Comparison of ENCODE assay signal across 9 mouse cellular contexts in genomic region chr5:104859045-104859961, GRCm38 (mm10). TPM values are rescaled to one million over a fixed set of nuclear protein-coding genes. Genes with fewer than 3 reads are reported as not detected.
DNase-seq lines count a peak whose midpoint lies in the region; ATAC-seq and TF ChIP-seq lines count a peak whose summit lies in the region.
"Not testable (repeated sequence)": the region's sequence is repeated elsewhere in the genome, so short reads cannot be mapped to it uniquely, and the experiment has no call there.
"Had no signal": no experiment of that assay in that cellular context is flagged by ENCODE, and none has a peak within 500 bp of the region (broad histone marks: within the 10 kb centered on the region; RNA-seq: fewer than 3 reads in every experiment).

No protein-coding gene starts in this region.

- not testable (repeated sequence) for H3K27me3 ChIP-seq in E14TG2a.4 (ENCODE audit: insufficient read depth, low read length); embryonic facial prominence, embryonic 11.5 days (ENCODE audit: control insufficient read depth, insufficient read depth, low read length); hindbrain, embryonic 12.5 days; kidney, postnatal 0 days (ENCODE audit: insufficient read depth, low read length); liver, embryonic 16.5 days (ENCODE audit: control insufficient read depth, insufficient read depth, low read depth, low read length); midbrain, embryonic 14.5 days (ENCODE audit: control insufficient read depth, insufficient read depth, low read length); small intestine, adult 2 months (ENCODE audit: control insufficient read depth, insufficient read depth, low read length)

- intact Hi-C loops in gastrocnemius, postnatal 14 days (cut with DNase I; ENCODE audit: low total_unique reads), result not testable (repeated sequence)

- ATAC-seq in embryonic facial prominence, embryonic 11.5 days (replicated peaks; ENCODE audit: insufficient number of reproducible peaks, low FRiP score, low TSS enrichment, low read depth), result peak; percentile 79
- ATAC-seq in hindbrain, embryonic 12.5 days (ENCODE audit: low FRiP score), result peak; percentile 80
- peak; percentile 69 for ATAC-seq in kidney, postnatal 0 days (replicated peaks; ENCODE audit: low FRiP score, low read depth)
- peak; percentile 73 for ATAC-seq in liver, embryonic 16.5 days (ENCODE audit: low read depth)
- peak; percentile 46 for ATAC-seq in midbrain, embryonic 14.5 days (ENCODE audit: low FRiP score, low TSS enrichment)

- H3K9ac ChIP-seq in embryonic facial prominence, embryonic 11.5 days (replicated peaks; ENCODE audit: low read length); hindbrain, embryonic 12.5 days; kidney, postnatal 0 days (ENCODE audit: low read depth, low read length); liver, embryonic 16.5 days (ENCODE audit: low read depth, low read length); midbrain, embryonic 14.5 days (replicated peaks; ENCODE audit: low read length): not testable (repeated sequence)

- H3K4me1 ChIP-seq in E14TG2a.4 (replicated peaks; ENCODE audit: low read depth, low read length); embryonic facial prominence, embryonic 11.5 days (ENCODE audit: control insufficient read depth, insufficient read depth, low read length); hindbrain, embryonic 12.5 days; kidney, postnatal 0 days (replicated peaks; ENCODE audit: insufficient read depth, low read length); liver, embryonic 16.5 days (ENCODE audit: control insufficient read depth, low read depth, low read length); midbrain, embryonic 14.5 days (ENCODE audit: control insufficient read depth, insufficient read depth, low read length); small intestine, adult 2 months (ENCODE audit: control insufficient read depth, insufficient read depth, insufficient read length, low read length): not testable (repeated sequence)

- not testable (repeated sequence) for H3K27ac ChIP-seq in embryonic facial prominence, embryonic 11.5 days (replicated peaks; ENCODE audit: low read depth, low read length); hindbrain, embryonic 12.5 days; kidney, postnatal 0 days; liver, embryonic 16.5 days (ENCODE audit: low read length); midbrain, embryonic 14.5 days (replicated peaks; ENCODE audit: low read depth, low read length)
- peak overlapping the region; percentile 62; the same call in 1 of the 2 replicates for H3K27ac ChIP-seq in small intestine, adult 2 months (ENCODE audit: insufficient read depth, low read depth, low read length)

- H3K36me3 ChIP-seq in E14TG2a.4 (ENCODE audit: insufficient read depth, low read length); embryonic facial prominence, embryonic 11.5 days (replicated peaks; ENCODE audit: control insufficient read depth, insufficient read depth, low read depth, low read length); hindbrain, embryonic 12.5 days; kidney, postnatal 0 days (ENCODE audit: insufficient read depth, low read length); liver, embryonic 16.5 days (ENCODE audit: control insufficient read depth, insufficient read depth); midbrain, embryonic 14.5 days (ENCODE audit: control insufficient read depth, insufficient read depth, low read length); small intestine, adult 2 months (ENCODE audit: control insufficient read depth, insufficient read depth, low read length): not testable (repeated sequence)

- not testable (repeated sequence) for TF ChIP-seq POLR2A in small intestine, adult 2 months (IDR thresholded peaks at IDR 0.05; ENCODE audit: low read depth, low read length)

- 45% methylated on average over 10 of the region's 15 CpGs for WGBS in embryonic facial prominence, embryonic 11.5 days
- 54% methylated on average over 10 of the region's 15 CpGs for WGBS in hindbrain, embryonic 12.5 days
- WGBS in kidney, postnatal 0 days, result 47% methylated on average over 10 of the region's 15 CpGs
- WGBS in liver, embryonic 16.5 days (ENCODE audit: insufficient replicate concordance), result 32% methylated on average over 10 of the region's 15 CpGs
- WGBS in midbrain, embryonic 14.5 days, result 54% methylated on average over 10 of the region's 15 CpGs
- 45% methylated on average over 10 of the region's 15 CpGs for WGBS in small intestine, adult 2 months

- DNase-seq in embryonic facial prominence, embryonic 11.5 days (ENCODE audit: low spot score); midbrain, embryonic 14.5 days: not testable (repeated sequence)
- peak; percentile 6 for DNase-seq in gastrocnemius, postnatal 14 days
- DNase-seq in kidney, postnatal 0 days (ENCODE audit: low spot score), result peak; percentile 2

- peak overlapping the region; percentile 37; the same call in 1 of the 2 replicates for H3K4me3 ChIP-seq in E14TG2a.4 (replicated peaks; ENCODE audit: low read length)
- H3K4me3 ChIP-seq in embryonic facial prominence, embryonic 11.5 days (ENCODE audit: low read depth, low read length), result peak overlapping the region; percentile 8
- peak overlapping the region; percentile 22 for H3K4me3 ChIP-seq in hindbrain, embryonic 12.5 days
- not testable (repeated sequence) for H3K4me3 ChIP-seq in kidney, postnatal 0 days (replicated peaks; ENCODE audit: low read depth, low read length); midbrain, embryonic 14.5 days (replicated peaks; ENCODE audit: low read depth, low read length)
- H3K4me3 ChIP-seq in liver, embryonic 16.5 days (ENCODE audit: low read depth, low read length), result peak overlapping the region; percentile 44
- H3K4me3 ChIP-seq in small intestine, adult 2 months (ENCODE audit: low read depth, low read length), result peak overlapping the region; percentile 67

- peaks cover 46% of the 10 kb centered on the region for H3K9me3 ChIP-seq in E14TG2a.4 (ENCODE audit: low read length)
- H3K9me3 ChIP-seq in embryonic facial prominence, embryonic 11.5 days (replicated peaks; ENCODE audit: control insufficient read depth, low read length); hindbrain, embryonic 12.5 days (replicated peaks); kidney, postnatal 0 days (replicated peaks; ENCODE audit: low read length); liver, embryonic 16.5 days (replicated peaks; ENCODE audit: control insufficient read depth, low read length): not testable (repeated sequence)
- H3K9me3 ChIP-seq in midbrain, embryonic 14.5 days (ENCODE audit: control insufficient read depth, low read length), result peaks cover 14% of the 10 kb centered on the region

- H3K4me2 ChIP-seq in embryonic facial prominence, embryonic 11.5 days (ENCODE audit: low read depth, low read length); kidney, postnatal 0 days (ENCODE audit: low read length): not testable (repeated sequence)
- H3K4me2 ChIP-seq in hindbrain, embryonic 12.5 days (replicated peaks), result 0 out of 2 replicates have a peak overlapping the region, but pooled peaks have one; percentile 6
- H3K4me2 ChIP-seq in liver, embryonic 16.5 days (ENCODE audit: low read depth, low read length), result 0 out of 2 replicates have a peak overlapping the region, but pooled peaks have one; percentile 3
- peak overlapping the region; percentile 22; the same call in 1 of the 2 replicates for H3K4me2 ChIP-seq in midbrain, embryonic 14.5 days (ENCODE audit: low read length)

- TF ChIP-seq CTCF in E14TG2a.4 (conservative IDR thresholded peaks at IDR 0.05; ENCODE audit: low read length); kidney, postnatal 0 days (IDR thresholded peaks at IDR 0.05; ENCODE audit: low read depth); small intestine, adult 2 months (IDR thresholded peaks at IDR 0.05; ENCODE audit: extremely low read depth, insufficient read length, insufficient replicate concordance, low read depth, low read length): not testable (repeated sequence)

RNA-seq across cellular contexts. Expression of gene Zfp951, which starts 0.6 kb away (rescaled TPM):
- polyA plus RNA-seq in embryonic facial prominence, embryonic 11.5 days (2014; fragmentation: Nextera tagmentation; extraction: Ambion mirVana), result 3.1 and 3.6 TPM in 2 replicates
- 1 to 10 TPM; 1.4 to 1.9 TPM for total RNA-seq in gastrocnemius, postnatal 14 days (2021)
- polyA plus RNA-seq in hindbrain, embryonic 12.5 days (2016; fragmentation: Nextera tagmentation; extraction: Ambion mirVana), result 3.5 TPM in 2 replicates
- polyA plus RNA-seq in kidney, postnatal 0 days (2015; fragmentation: Nextera tagmentation; extraction: Ambion mirVana), result 2.4 and 3.4 TPM in 2 replicates
- 0.84 and 0.89 TPM in 2 replicates for polyA plus RNA-seq in liver, embryonic 16.5 days (2015; fragmentation: Nextera tagmentation; extraction: Ambion mirVana)
- 2.8 and 3.3 TPM in 2 replicates for polyA plus RNA-seq in midbrain, embryonic 14.5 days (2014; fragmentation: Nextera tagmentation; extraction: Ambion mirVana)
- 0.08 TPM in 1 of 2 replicates, not detected in the other for polyA plus RNA-seq in small intestine, adult 2 months (2012; rRNA removed)
- total RNA-seq: CH12.LX had no signal
